Mouse (Mus musculus) limb, embryonic 10.5 days (tissue): ENCODE results near the gene Mapk1. TPM values are rescaled to one million over a fixed set of nuclear protein-coding genes. Genes with fewer than 3 reads are reported as not detected.

Experiments
- DNase-seq: peaks from one replicate; pipeline ENCODE4 v3.0.0-alpha.2; 2017; ENCODE audit warnings: low spot score
- H3K27ac ChIP-seq: fragments of 300-500 bp; sonication (generic); 2 replicates; pipeline ENCODE4 v1.5.1; 2016; ENCODE audit warnings: mild to moderate bottlenecking
- H3K27me3 ChIP-seq: fragments of 300-500 bp; sonication (generic); 2 replicates; pipeline ENCODE4 v1.6.1; 2016; ENCODE audit warnings: low read depth, mild to moderate bottlenecking; ENCODE audit not compliant: poor library complexity, severe bottlenecking
- H3K36me3 ChIP-seq: fragments of 300-500 bp; sonication (generic); 2 replicates; pipeline ENCODE4 v1.6.1; 2016; ENCODE audit warnings: mild to moderate bottlenecking, moderate library complexity
- H3K4me1 ChIP-seq: fragments of 300-500 bp; sonication (generic); 2 replicates; pipeline ENCODE4 v1.6.1; 2016
- H3K4me3 ChIP-seq: fragments of 300-500 bp; sonication (generic); 2 replicates; pipeline ENCODE4 v1.5.1; 2016; ENCODE audit warnings: mild to moderate bottlenecking, moderate library complexity
- H3K9me3 ChIP-seq: fragments of 300-500 bp; sonication (generic); replicated peaks from 2 replicates; pipeline ENCODE4 v1.6.1; 2016; ENCODE audit warnings: mild to moderate bottlenecking
- WGBS: fragments of 180-500 bp; shearing (Covaris S2); methylation state at CpG from one replicate; pipeline ENCODE4 v1.1.7; 2016; 5-methylcytosine and 5-hydroxymethylcytosine counted together
- polyA plus RNA-seq: library from polyadenylated mRNA; unstranded; fragments of >200 nt; fragmentation: Nextera tagmentation; extraction: Ambion mirVana; gene quantifications from 2 replicates; pipeline ENCODE4 v1.2.1, GENCODE M21; 2016

The Mapk1 gene
- polyA plus RNA-seq: 138 and 141 TPM in 2 replicates

DNA sequence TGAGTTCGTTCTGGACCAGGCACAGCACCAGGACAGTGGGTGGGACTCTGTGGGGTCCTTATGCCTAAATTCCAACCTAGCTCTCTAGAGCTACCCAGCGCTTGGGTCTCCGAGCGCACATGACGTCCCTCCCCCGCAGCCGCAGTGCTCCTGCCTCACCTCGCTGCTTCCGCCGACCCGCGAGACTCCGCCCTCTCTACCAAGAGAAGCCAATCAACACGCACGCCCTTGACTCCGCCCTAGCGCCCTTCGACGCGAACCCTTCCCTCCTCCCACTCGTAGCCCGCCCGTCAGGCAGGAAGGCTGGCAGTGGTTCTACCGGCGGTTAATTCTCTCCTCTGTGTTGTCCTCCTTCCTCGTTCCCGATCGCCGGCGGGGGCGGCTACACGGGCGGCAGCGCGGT lies at the start of gene Mapk1:
Gene Mapk1, plus strand, starts transcription at position 252 of the 403 bp plus-strand sequence.
- peaks cover 23% of the 10 kb centered on the region for H3K36me3 ChIP-seq
- no peaks in the 10 kb centered on the region for H3K27me3 ChIP-seq
- peak; percentile 95 for DNase-seq
- H3K4me3 ChIP-seq: peak within 1 kb of the TSS; percentile 96
- peak within 1 kb of the TSS; percentile 98 for H3K27ac ChIP-seq
- H3K4me1 ChIP-seq: peaks cover 3% of the 10 kb centered on the region; the same call in 1 of the 2 replicates
- H3K9me3 ChIP-seq: no peaks in the 10 kb centered on the region
- under 1% methylated on average over 35 of the region's 35 CpGs for WGBS

DNA sequence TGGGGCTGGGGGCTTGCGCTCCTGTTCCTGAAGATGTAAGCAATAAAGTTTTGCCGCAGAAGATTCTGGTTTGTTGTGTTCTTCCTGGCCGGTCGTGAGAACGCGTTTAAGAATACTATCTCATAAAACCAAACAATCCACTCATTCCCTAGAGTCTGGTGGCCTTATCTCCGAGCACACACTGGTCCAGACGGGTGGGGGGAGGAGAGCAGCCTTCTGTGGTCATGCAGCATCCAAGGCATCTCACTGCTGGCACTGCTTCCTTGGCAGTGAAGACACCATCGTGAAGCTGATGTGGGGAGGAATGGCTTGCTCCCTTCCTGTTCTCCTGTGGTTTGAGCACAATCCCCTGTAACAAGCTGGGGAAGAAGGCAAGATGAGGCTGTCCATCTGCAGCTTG lies 43.6 kb upstream of the Mapk1 start:
- no peak for DNase-seq
- 93% methylated on average over 9 of the region's 9 CpGs for WGBS
- H3K27ac ChIP-seq: no peak overlapping the region

DNA sequence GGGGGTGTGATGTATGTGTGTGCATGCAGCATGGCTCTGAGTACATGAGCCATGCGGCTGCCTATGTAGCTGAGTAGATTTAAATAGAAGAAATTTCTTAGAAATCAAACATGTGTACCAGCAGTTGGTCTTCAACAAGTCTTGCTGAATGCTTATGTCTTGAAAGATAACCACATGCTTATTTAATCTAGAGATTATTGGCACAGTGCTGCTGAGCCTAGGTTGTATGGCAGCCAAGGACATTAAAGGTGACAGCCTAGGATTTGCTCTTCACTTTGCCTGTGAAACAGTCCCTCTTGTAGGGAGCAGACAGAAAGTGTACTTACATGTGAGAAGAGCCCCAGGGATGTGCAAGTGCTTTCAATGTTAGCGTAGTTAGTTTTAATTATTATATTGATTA lies 42.1 kb upstream of the Mapk1 start:
- Histone ChIP-seq H3K27ac (no peak overlapping the region), H3K9me3 (no peaks in the 10 kb centered on the region), H3K4me1 (no peaks in the 10 kb centered on the region), H3K27me3 (no peaks in the 10 kb centered on the region), H3K4me3 (no peak overlapping the region), H3K36me3 (no peaks in the 10 kb centered on the region)
- WGBS: 98% methylated on average over 2 of the region's 2 CpGs
- DNase-seq: no peak

More for the DNA sequence above, 43.6 kb upstream of the Mapk1 start:
- Histone ChIP-seq H3K9me3 (no peaks in the 10 kb centered on the region), H3K36me3 (no peaks in the 10 kb centered on the region), H3K27me3 (no peaks in the 10 kb centered on the region), H3K4me3 (no peak overlapping the region), H3K4me1 (no peaks in the 10 kb centered on the region)

DNA sequence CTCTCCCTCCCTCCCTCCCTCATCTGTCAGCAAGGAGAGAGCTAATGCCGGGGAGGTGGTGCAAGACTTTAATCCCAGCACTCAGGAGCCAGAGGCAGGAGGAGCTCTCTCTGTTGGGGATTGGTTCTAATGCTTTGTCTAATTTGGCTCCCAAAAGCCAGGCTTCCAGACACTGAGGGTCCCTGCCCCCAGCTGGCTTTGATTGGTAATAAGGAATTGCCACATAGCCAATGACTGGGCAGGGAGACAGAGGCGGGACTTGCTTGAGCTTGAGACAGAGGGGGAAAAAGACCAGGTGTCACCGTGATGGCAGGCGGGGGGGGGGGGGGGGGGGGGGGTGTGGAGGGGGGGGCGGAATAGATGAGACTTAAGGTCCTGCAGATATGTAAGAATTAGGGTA lies 24.6 kb upstream of the Mapk1 start:
- no peaks in the 10 kb centered on the region for H3K9me3 ChIP-seq
- H3K4me3 ChIP-seq: no peak overlapping the region
- no peaks in the 10 kb centered on the region for H3K4me1 ChIP-seq
- no peak overlapping the region for H3K27ac ChIP-seq
- WGBS: 15% methylated on average over 5 of the region's 5 CpGs
- no peaks in the 10 kb centered on the region for H3K27me3 ChIP-seq
- H3K36me3 ChIP-seq: no peaks in the 10 kb centered on the region
- no peak for DNase-seq

DNA sequence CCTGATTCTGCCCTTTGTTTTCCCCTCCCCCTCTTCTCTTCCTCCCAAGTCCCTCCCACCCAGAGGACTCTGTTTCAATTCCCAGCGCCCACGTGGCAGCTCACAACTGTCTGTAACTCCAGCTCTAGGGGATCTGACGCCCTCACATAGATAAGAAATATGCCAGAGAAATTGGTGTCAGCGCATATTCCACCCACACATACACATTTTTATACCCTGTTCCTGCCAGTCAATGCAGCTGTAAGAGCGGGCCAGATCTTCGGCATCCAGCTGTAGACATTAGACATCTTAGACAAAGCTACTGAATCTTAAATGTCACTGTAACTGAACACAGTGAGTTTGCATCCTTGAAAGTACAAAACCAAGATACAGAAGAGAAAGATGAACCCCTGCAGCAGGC lies 23.3 kb upstream of the Mapk1 start:
- Histone ChIP-seq H3K4me1 (no peaks in the 10 kb centered on the region), H3K4me3 (no peak overlapping the region), H3K27ac (no peak overlapping the region), H3K36me3 (no peaks in the 10 kb centered on the region), H3K9me3 (no peaks in the 10 kb centered on the region), H3K27me3 (no peaks in the 10 kb centered on the region)
- WGBS: 88% methylated on average over 6 of the region's 6 CpGs
- no peak for DNase-seq

DNA sequence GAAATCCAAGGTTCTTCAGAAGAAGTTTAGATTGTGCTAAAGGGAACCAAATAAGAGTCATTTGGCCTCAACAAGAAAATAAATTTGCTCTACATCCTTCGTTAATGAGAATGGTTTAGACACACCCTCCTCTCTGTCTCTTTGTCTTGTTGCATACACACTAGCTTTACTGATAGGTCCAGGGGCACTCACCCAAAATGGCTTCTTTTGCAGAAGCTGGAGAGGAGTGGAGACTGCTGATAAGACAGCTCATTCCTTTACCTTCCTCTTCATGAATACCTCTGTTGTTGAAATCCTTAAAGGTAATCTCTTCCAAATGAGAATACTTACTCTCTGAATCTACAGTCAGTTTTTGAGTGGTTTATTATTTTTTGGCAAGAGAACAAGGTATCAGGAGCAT lies 18.0 kb upstream of the Mapk1 start:
- DNase-seq: no peak
- WGBS: 54% methylated on average over 1 of the region's 1 CpGs

DNA sequence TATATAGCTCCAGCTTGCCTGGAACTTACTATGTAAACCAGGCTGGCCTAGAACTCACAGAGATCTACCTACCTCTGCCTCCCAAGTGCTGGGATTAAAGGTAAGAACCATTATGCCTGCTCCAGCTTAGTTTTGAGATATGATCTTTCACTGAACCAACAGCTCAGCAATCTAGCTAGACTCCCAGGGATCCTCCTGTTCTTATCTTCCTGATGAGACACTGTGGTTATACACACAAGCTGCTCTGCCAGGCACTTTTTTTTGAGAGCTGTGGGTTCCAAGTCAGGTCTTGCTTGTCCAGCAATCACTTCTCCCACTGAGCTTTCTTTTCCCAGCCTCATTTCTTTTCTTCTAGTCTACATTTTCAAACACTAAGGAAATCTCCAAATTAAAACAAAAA lies 16.9 kb upstream of the Mapk1 start:
- no peak for DNase-seq
- Histone ChIP-seq H3K36me3 (no peaks in the 10 kb centered on the region), H3K27me3 (no peaks in the 10 kb centered on the region), H3K9me3 (no peaks in the 10 kb centered on the region), H3K27ac (no peak overlapping the region), H3K4me3 (no peak overlapping the region), H3K4me1 (no peaks in the 10 kb centered on the region)

More for the DNA sequence above, 18.0 kb upstream of the Mapk1 start:
- no peaks in the 10 kb centered on the region for H3K36me3 ChIP-seq
- H3K4me3 ChIP-seq: no peak overlapping the region
- no peak overlapping the region for H3K27ac ChIP-seq
- no peaks in the 10 kb centered on the region for H3K9me3 ChIP-seq
- H3K27me3 ChIP-seq: no peaks in the 10 kb centered on the region
- H3K4me1 ChIP-seq: no peaks in the 10 kb centered on the region

DNA sequence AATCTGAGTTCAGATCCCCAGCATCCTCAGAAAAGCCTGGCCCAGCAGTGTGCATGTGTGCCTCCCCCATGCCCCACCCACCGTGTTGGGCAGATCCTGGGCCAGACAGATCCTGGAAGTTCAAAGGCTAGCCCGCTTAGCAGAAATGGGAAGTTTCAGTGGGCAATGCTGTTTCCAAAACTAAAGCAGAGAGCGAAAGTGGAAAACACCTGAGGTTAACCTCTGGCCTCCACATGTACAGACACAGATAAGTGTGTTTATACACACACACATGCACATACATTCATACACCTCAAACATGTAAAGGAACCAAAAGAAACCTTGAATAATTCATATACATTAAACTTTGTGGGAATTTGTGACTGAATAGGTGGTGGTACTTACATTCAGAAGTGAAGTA lies 5.1 kb upstream of the Mapk1 start:
- WGBS: 79% methylated on average over 3 of the region's 3 CpGs
- no peak for DNase-seq
- H3K27ac ChIP-seq: no peak overlapping the region

DNA sequence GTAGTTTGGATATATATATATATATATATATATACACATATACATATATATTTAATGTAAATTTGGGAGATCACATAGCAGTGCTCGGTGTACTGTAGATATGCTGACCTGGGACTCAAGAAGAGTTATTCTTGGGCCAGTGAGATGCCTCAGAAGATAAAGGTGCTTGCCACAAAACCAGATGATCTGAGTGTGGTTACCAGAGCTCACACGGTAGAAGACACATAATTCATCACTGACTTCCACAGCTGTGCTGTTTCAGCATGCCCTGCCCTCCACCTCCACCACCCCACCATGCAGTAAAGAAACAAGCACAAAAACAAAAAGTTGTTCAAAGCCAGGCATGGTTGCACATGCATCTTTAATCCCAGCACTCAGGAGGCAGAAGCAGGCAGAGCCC lies 4.4 kb upstream of the Mapk1 start:
- Histone ChIP-seq H3K27me3 (no peaks in the 10 kb centered on the region), H3K4me1 (no peaks in the 10 kb centered on the region; the same call in 1 of the 2 replicates), H3K27ac (no peak overlapping the region), H3K36me3 (no peaks in the 10 kb centered on the region), H3K4me3 (no peak overlapping the region), H3K9me3 (no peaks in the 10 kb centered on the region)
- 72% methylated on average over 2 of the region's 2 CpGs for WGBS
- no peak for DNase-seq

More for the DNA sequence above, 5.1 kb upstream of the Mapk1 start:
- Histone ChIP-seq H3K27me3 (no peaks in the 10 kb centered on the region), H3K9me3 (no peaks in the 10 kb centered on the region), H3K4me1 (no peaks in the 10 kb centered on the region; the same call in 1 of the 2 replicates), H3K36me3 (no peaks in the 10 kb centered on the region), H3K4me3 (no peak overlapping the region)

DNA sequence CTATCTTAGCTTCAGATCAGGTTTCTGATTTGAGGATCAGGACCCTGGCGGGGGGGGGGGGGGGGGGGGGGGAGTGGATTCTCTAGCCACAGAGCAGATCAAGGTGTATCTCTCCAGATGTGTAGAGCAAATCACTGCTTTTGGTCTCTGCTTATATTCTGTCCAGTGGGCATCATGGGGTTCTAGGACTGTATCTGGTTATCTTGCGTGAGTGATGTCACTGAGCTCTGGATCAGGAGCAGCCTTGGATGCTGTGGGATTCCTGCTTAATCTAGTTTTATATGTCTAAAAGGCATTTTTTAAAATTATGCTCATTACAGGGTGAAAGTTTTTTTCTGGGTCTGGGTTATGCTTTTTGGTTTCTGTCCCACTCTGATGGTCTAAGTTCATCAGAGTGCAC lies 546 bp upstream of the Mapk1 start:
- no peaks in the 10 kb centered on the region for H3K27me3 ChIP-seq
- H3K36me3 ChIP-seq: peaks cover 20% of the 10 kb centered on the region
- peak overlapping the region; percentile 98 for H3K27ac ChIP-seq
- DNase-seq: no peak
- H3K4me3 ChIP-seq: peak overlapping the region; percentile 96
- H3K4me1 ChIP-seq: peaks cover 3% of the 10 kb centered on the region; the same call in 1 of the 2 replicates
- 54% methylated on average over 2 of the region's 2 CpGs for WGBS
- H3K9me3 ChIP-seq: no peaks in the 10 kb centered on the region

DNA sequence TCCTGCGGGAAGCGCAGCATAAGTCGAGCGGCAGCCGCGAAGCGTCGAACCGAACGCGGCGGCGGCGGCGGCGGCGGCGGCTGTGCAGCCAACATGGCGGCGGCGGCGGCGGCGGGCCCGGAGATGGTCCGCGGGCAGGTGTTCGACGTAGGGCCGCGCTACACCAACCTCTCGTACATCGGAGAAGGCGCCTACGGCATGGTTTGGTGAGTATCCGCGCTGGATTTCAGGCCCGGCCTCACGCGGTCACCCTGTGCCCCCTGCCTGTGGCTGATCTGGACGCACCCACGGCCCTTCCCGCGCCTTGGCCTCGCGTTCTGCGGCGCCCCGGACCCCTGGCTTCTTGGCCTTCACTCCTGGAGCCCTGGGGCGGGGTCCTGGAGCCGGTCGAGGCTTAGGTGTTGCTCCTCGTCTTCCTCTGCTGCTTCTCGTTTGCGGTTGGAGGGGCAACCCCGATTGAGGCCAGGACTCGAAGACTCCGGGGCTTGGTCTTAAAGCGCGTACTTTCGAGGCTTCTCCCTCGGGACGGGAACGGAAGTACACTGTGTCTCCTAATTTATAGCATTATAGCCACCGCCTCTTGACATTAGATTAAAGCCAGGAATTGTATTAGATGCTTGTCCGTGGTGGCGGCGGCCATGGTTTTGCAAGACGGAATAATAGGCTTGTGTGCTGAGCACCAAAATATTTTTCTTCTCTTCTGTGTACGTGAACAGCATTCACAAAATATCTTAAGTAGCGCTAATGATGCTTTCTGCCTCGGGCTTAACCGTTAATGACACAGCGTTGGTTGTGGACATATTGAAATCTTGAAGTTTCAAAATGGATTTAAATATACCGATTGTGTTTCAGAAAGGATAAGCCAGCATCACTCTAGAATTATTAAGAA lies 596 bp downstream of the Mapk1 start:
- peak overlapping the region; percentile 98 for H3K27ac ChIP-seq
- peaks cover 3% of the 10 kb centered on the region; the same call in 1 of the 2 replicates for H3K4me1 ChIP-seq
- no peaks in the 10 kb centered on the region for H3K9me3 ChIP-seq
- peaks cover 30% of the 10 kb centered on the region for H3K36me3 ChIP-seq
- WGBS: 1% methylated on average over 75 of the region's 75 CpGs
- no peaks in the 10 kb centered on the region for H3K27me3 ChIP-seq
- peak; percentile 81 for DNase-seq
- H3K4me3 ChIP-seq: peak overlapping the region; percentile 96

DNA sequence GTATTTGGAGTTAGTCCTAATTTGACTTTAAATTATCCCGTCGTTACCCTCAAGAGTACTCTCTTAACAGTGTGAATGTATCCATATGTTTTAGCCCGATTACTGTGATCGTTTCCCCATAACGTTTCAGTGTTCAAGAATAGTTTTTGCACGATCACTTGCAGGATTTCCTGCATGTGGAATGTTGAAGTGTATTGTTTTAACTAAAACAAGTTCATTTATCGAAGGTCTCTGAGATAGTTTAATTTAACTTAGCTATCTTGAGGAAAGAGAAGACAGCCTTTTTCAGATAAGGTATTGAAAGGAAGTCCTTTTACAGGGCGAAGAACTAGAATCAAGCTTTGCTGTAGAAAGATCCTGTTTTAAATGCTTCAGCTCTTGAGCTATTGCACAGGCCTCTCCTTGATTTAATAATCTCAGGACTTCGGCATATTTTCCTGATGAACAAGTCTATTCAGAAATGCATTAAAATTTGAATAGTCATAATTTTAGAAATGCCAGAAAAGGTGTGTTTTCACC lies 1.3 kb downstream of the Mapk1 start:
- Histone ChIP-seq H3K4me3 (peak overlapping the region; percentile 96), H3K4me1 (peaks cover 3% of the 10 kb centered on the region; the same call in 1 of the 2 replicates), H3K27me3 (no peaks in the 10 kb centered on the region), H3K27ac (no peak overlapping the region), H3K36me3 (peaks cover 37% of the 10 kb centered on the region), H3K9me3 (no peaks in the 10 kb centered on the region)
- 44% methylated on average over 9 of the region's 9 CpGs for WGBS
- no peak for DNase-seq

DNA sequence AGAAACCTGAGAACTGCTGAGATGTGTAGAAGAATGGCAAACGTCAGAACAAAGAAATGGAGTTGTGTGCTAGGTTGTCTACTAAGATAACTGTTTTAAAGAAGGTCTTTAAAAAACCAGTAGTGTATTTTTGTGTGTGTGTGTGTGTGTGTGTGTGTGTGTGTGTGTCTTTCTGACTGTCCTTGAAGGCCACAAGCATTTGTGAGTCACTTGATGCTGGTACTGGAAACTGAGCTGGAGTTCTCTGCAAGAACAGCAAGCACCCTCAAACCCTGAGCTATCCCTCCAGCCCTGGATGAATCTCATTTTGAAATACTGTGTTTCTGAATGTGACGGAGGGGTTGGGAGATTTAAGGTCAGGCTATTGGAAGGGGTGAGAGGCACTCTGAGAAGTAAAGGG lies 4.1 kb downstream of the Mapk1 start:
- no peak overlapping the region for H3K4me3 ChIP-seq
- no peak overlapping the region for H3K27ac ChIP-seq
- peaks cover 3% of the 10 kb centered on the region; the same call in 1 of the 2 replicates for H3K4me1 ChIP-seq
- H3K9me3 ChIP-seq: no peaks in the 10 kb centered on the region
- no peak for DNase-seq
- no peaks in the 10 kb centered on the region for H3K27me3 ChIP-seq
- 90% methylated on average over 2 of the region's 2 CpGs for WGBS
- H3K36me3 ChIP-seq: peaks cover 40% of the 10 kb centered on the region
